Mouse (Mus musculus) common myeloid progenitor, adult 5-6 weeks (primary cell): ENCODE measurements around the gene Cdkl1. TPM values are rescaled to one million over a fixed set of nuclear protein-coding genes. Genes with fewer than 3 reads are reported as not detected.

Experiments used
- ATAC-seq: replicated peaks from 2 replicates; pipeline ENCODE4 v1.8.0; 2016; ENCODE audit warnings: low read depth, mild to moderate bottlenecking, moderate TSS enrichment, inconsistent platforms; ENCODE audit not compliant: poor library complexity, severe bottlenecking
- total RNA-seq: library from RNA; stranded (forward); fragments of 200-1000, 187-1606 nt; gene quantifications from 2 replicates; pipeline ENCODE4 v1.2.3, GENCODE M21; 2017

The Cdkl1 gene
- total RNA-seq, 1 experiment from 2014 or later = 0.09 TPM

- no peak for ATAC-seq
Observed at GRCm38 (mm10) chr12:69788380-69788779, 2.7 kb downstream of the Cdkl1 start.

GRCm38 (mm10) chr12:69785471-69785870, 5.6 kb downstream of the Cdkl1 start:
- ATAC-seq = no peak

GRCm38 (mm10) chr12:69783247-69784025, 7.6 kb downstream of the Cdkl1 start:
- ATAC-seq = peak; percentile 63

GRCm38 (mm10) chr12:69781935-69782650, 9.0 kb downstream of the Cdkl1 start:
- ATAC-seq = no peak

GRCm38 (mm10) chr12:69781480-69781879, 9.6 kb downstream of the Cdkl1 start:
- no peak for ATAC-seq

GRCm38 (mm10) chr12:69777957-69778356, 13.1 kb downstream of the Cdkl1 start:
- ATAC-seq = no peak

- no peak for ATAC-seq
Observed at GRCm38 (mm10) chr12:69777341-69777730, 13.7 kb downstream of the Cdkl1 start.

GRCm38 (mm10) chr12:69776607-69777340, 14.3 kb downstream of the Cdkl1 start:
- peak; percentile 83 for ATAC-seq

GRCm38 (mm10) chr12:69768841-69769240, 22.2 kb downstream of the Cdkl1 start:
- ATAC-seq = peak; percentile 64; the same call in 1 of the 2 replicates

GRCm38 (mm10) chr12:69767476-69768258, 23.4 kb downstream of the Cdkl1 start:
- no peak for ATAC-seq

GRCm38 (mm10) chr12:69766185-69766904, 24.7 kb downstream of the Cdkl1 start:
- ATAC-seq = no peak

GRCm38 (mm10) chr12:69765543-69765942, 25.5 kb downstream of the Cdkl1 start:
- no peak for ATAC-seq

GRCm38 (mm10) chr12:69761603-69762002, 29.5 kb downstream of the Cdkl1 start:
- no peak for ATAC-seq

- ATAC-seq = no peak
Observed at GRCm38 (mm10) chr12:69760743-69761406, 30.2 kb downstream of the Cdkl1 start.

- no peak for ATAC-seq
Observed at GRCm38 (mm10) chr12:69760014-69760413, 31.1 kb downstream of the Cdkl1 start.

GRCm38 (mm10) chr12:69759267-69759885, 31.7 kb downstream of the Cdkl1 start:
- peak; percentile 20; the same call in 1 of the 2 replicates for ATAC-seq

GRCm38 (mm10) chr12:69758221-69759185, 32.6 kb downstream of the Cdkl1 start:
- ATAC-seq = no peak
